Mouse (Mus musculus) G1E (cell line): Measurements from ENCODE around the gene Ddrgk1. TPM values are rescaled to one million over a fixed set of nuclear protein-coding genes. Genes with fewer than 3 reads are reported as not detected.
"Not testable (repeated sequence)": the region's sequence is repeated elsewhere in the genome, so short reads cannot be mapped to it uniquely, and the experiment has no call there.

ENCODE experiments used
- ATAC-seq: 2 replicates; pipeline ENCODE4 v1.8.0; 2016; ENCODE audit warnings: mild to moderate bottlenecking; ENCODE audit not compliant: insufficient number of reproducible peaks, poor library complexity, low FRiP score, severe bottlenecking; ENCODE audit errors: extremely low read depth
- DNase-seq: peaks from one replicate; pipeline ENCODE4 v3.0.0; 2012; ENCODE audit warnings: low spot score
- H3K27me3 ChIP-seq: 2 replicates; pipeline ENCODE4 v1.6.1; 2012; ENCODE audit warnings: mild to moderate bottlenecking, low read length, inconsistent platforms; ENCODE audit not compliant: insufficient read depth
- H3K36me3 ChIP-seq: replicated peaks from 2 replicates; pipeline ENCODE3; 2012; ENCODE audit warnings: mild to moderate bottlenecking, inconsistent platforms
- H3K4me1 ChIP-seq: 2 replicates; pipeline ENCODE4 v1.6.1; 2012; ENCODE audit warnings: low read depth, low read length, inconsistent platforms, mixed read lengths; ENCODE audit not compliant: insufficient read depth
- H3K4me3 ChIP-seq: 2 replicates; pipeline ENCODE4 v1.5.1; 2012; ENCODE audit warnings: low read depth, mild to moderate bottlenecking, inconsistent platforms, low read length, moderate library complexity, mixed read lengths
- H3K9me3 ChIP-seq: replicated peaks from 2 replicates; pipeline ENCODE4 v1.6.1; 2012; ENCODE audit warnings: inconsistent platforms
- CTCF ChIP-seq: IDR thresholded peaks from 2 replicates; pipeline ENCODE4 v1.5.1; 2012; ENCODE audit warnings: low read depth, low read length, inconsistent platforms, mixed read lengths
- GATA1 ChIP-seq: IDR thresholded peaks from 2 replicates; pipeline ENCODE4 v1.6.1; 2012; ENCODE audit warnings: borderline replicate concordance, low read length, inconsistent platforms, mixed read lengths
- GATA2 ChIP-seq: IDR thresholded peaks from 2 replicates; pipeline ENCODE4 v1.6.1; 2012; ENCODE audit warnings: low read depth, low read length, inconsistent platforms, borderline replicate concordance
- POLR2AphosphoS5 ChIP-seq: IDR thresholded peaks from 2 replicates; pipeline ENCODE4 v1.6.1; 2012; ENCODE audit warnings: low read depth, low read length, inconsistent platforms; ENCODE audit not compliant: insufficient replicate concordance
- TAL1 ChIP-seq: conservative IDR thresholded peaks from 2 replicates; pipeline ENCODE4 v1.6.1; 2012; ENCODE audit warnings: low read depth, low read length, inconsistent platforms, mixed read lengths
- polyA plus RNA-seq: library from polyadenylated mRNA; stranded (reverse); fragments of >175 nt; gene quantifications from 2 replicates; pipeline ENCODE4 v1.2.3, GENCODE M21; 2012
- total RNA-seq, 2 experiments: library from RNA; stranded (forward) in 1 of 2; stranded (reverse) in 1 of 2; fragments of 200-1000 nt in 1 of 2; fragments of >200 nt in 1 of 2; fragmentation: Nextera tagmentation in 1 of 2; gene quantifications; 2 replicates each; pipeline ENCODE4 v1.2.3; 2014 to 2017

Ddrgk1 gene
- total and polyA plus RNA-seq, 3 experiments, result 29.9 to 67.4 (median 47.4) TPM

- H3K36me3 ChIP-seq, result peaks cover 95% of the 10 kb centered on the region
- H3K4me3 ChIP-seq, result no peak overlapping the region
- TF ChIP-seq POLR2AphosphoS5 (no peak), GATA2 (no peak), CTCF (no peak), TAL1 (no peak), GATA1 (no peak)
- no peak for ATAC-seq
- no peak for DNase-seq
- H3K4me1 ChIP-seq, result peaks cover 15% of the 10 kb centered on the region; the same call in 1 of the 2 replicates
- H3K27me3 ChIP-seq, result no peaks in the 10 kb centered on the region
- no peaks in the 10 kb centered on the region for H3K9me3 ChIP-seq
Measured at GRCm38 (mm10) chr2:130656536-130656935, 7.9 kb downstream of the Ddrgk1 start.

- peaks cover 15% of the 10 kb centered on the region; the same call in 1 of the 2 replicates for H3K4me1 ChIP-seq
- H3K9me3 ChIP-seq, result no peaks in the 10 kb centered on the region
- no peak overlapping the region for H3K4me3 ChIP-seq
- peaks cover 94% of the 10 kb centered on the region for H3K36me3 ChIP-seq
- no peak for DNase-seq
- H3K27me3 ChIP-seq, result no peaks in the 10 kb centered on the region
- ATAC-seq, result no peak
- no peak for TF ChIP-seq POLR2AphosphoS5
- no peak for TF ChIP-seq GATA1
- no peak for TF ChIP-seq TAL1
- no peak for TF ChIP-seq CTCF
- no peak for TF ChIP-seq GATA2
Measured at GRCm38 (mm10) chr2:130655660-130656339, 8.7 kb downstream of the Ddrgk1 start.

- Histone ChIP-seq H3K36me3 (peaks cover 91% of the 10 kb centered on the region), H3K27me3 (no peaks in the 10 kb centered on the region), H3K9me3 (no peaks in the 10 kb centered on the region), H3K4me3 (no peak overlapping the region), H3K4me1 (peaks cover 15% of the 10 kb centered on the region; the same call in 1 of the 2 replicates)
- no peak for ATAC-seq
- TF ChIP-seq TAL1 (no peak), CTCF (no peak), GATA1 (no peak), GATA2 (no peak), POLR2AphosphoS5 (no peak)
- no peak for DNase-seq
Measured at GRCm38 (mm10) chr2:130653760-130654159, 10.7 kb downstream of the Ddrgk1 start.

GRCm38 (mm10) chr2:130653303-130653702 lies 11.2 kb downstream of the Ddrgk1 start:
- no peaks in the 10 kb centered on the region for H3K9me3 ChIP-seq
- ATAC-seq (no peak), DNase-seq (no peak)
- no peak overlapping the region for H3K4me3 ChIP-seq
- TF ChIP-seq CTCF, result no peak
- no peak for TF ChIP-seq GATA2
- H3K27me3 ChIP-seq, result no peaks in the 10 kb centered on the region
- peaks cover 89% of the 10 kb centered on the region for H3K36me3 ChIP-seq
- peaks cover 15% of the 10 kb centered on the region; the same call in 1 of the 2 replicates for H3K4me1 ChIP-seq

- not testable (repeated sequence) for ATAC-seq, H3K4me1 ChIP-seq, DNase-seq, H3K4me3 ChIP-seq, H3K27me3 ChIP-seq, H3K9me3 ChIP-seq
- peaks cover 55% of the 10 kb centered on the region for H3K36me3 ChIP-seq
Measured at GRCm38 (mm10) chr2:130649028-130649427, 15.4 kb downstream of the Ddrgk1 start.

- peaks cover 21% of the 10 kb centered on the region for H3K36me3 ChIP-seq
- H3K27me3 ChIP-seq, result peaks cover 17% of the 10 kb centered on the region
- H3K4me1 ChIP-seq, result peaks cover 11% of the 10 kb centered on the region
- no peaks in the 10 kb centered on the region for H3K9me3 ChIP-seq
- TF ChIP-seq GATA2 (no peak), TAL1 (no peak), GATA1 (no peak), POLR2AphosphoS5 (no peak), CTCF (no peak)
- DNase-seq (no peak), ATAC-seq (no peak)
- H3K4me3 ChIP-seq, result no peak overlapping the region
Measured at GRCm38 (mm10) chr2:130645198-130645597, 19.3 kb downstream of the Ddrgk1 start.

GRCm38 (mm10) chr2:130642684-130643369 lies 21.6 kb downstream of the Ddrgk1 start, which contains the start of gene Lzts3:
TSS of gene Lzts3 (minus strand) at chr2:130642803.
- TF ChIP-seq GATA2 (no peak), GATA1 (no peak), POLR2AphosphoS5 (no peak), CTCF (no peak), TAL1 (no peak)
- H3K36me3 ChIP-seq, result peaks cover 8% of the 10 kb centered on the region
- DNase-seq (peak; percentile 96), ATAC-seq (peak; percentile 85)
- peaks cover 35% of the 10 kb centered on the region for H3K27me3 ChIP-seq
- peak within 1 kb of the TSS; percentile 74 for H3K4me3 ChIP-seq
- H3K4me1 ChIP-seq, result peaks cover 17% of the 10 kb centered on the region
- no peaks in the 10 kb centered on the region for H3K9me3 ChIP-seq
